Mouse (Mus musculus) limb, embryonic 14.5 days (tissue): ENCODE results near the gene Kat6b. TPM values are rescaled to one million over a fixed set of nuclear protein-coding genes. Genes with fewer than 3 reads are reported as not detected.

Source experiments
- ATAC-seq: fragments of 200-750 bp; cut with Nextera tagmentation; 2 replicates; pipeline ENCODE4 v1.8.0; 2017; ENCODE audit warnings: low read depth, moderate number of reproducible peaks, moderate TSS enrichment; ENCODE audit not compliant: low FRiP score
- DNase-seq: peaks from one replicate; pipeline ENCODE4 v3.0.0-alpha.2; 2015; ENCODE audit warnings: low spot score
- H3K27ac ChIP-seq: fragments of 300-500 bp; sonication (generic); replicated peaks from 2 replicates; pipeline ENCODE4 v1.5.1; 2014; ENCODE audit warnings: low read depth, mild to moderate bottlenecking, low read length, moderate library complexity, mixed read lengths
- H3K27me3 ChIP-seq: fragments of 300-500 bp; sonication (generic); 2 replicates; pipeline ENCODE4 v1.6.1; 2014; ENCODE audit warnings: low read length, mixed read lengths; ENCODE audit not compliant: control insufficient read depth, insufficient read depth
- H3K36me3 ChIP-seq: fragments of 300-500 bp; sonication (generic); 2 replicates; pipeline ENCODE4 v1.6.1; 2014; ENCODE audit warnings: mild to moderate bottlenecking, low read length, moderate library complexity, mixed read lengths; ENCODE audit not compliant: control insufficient read depth, insufficient read depth
- H3K4me1 ChIP-seq: fragments of 300-500 bp; sonication (generic); 2 replicates; pipeline ENCODE4 v1.6.1; 2014; ENCODE audit warnings: antibody characterized with exemption, low read length, mixed read lengths; ENCODE audit not compliant: control insufficient read depth, insufficient read depth
- H3K4me2 ChIP-seq: fragments of 300-500 bp; sonication (generic); replicated peaks from 2 replicates; pipeline ENCODE4 v1.6.1; 2014; ENCODE audit warnings: low read depth, mild to moderate bottlenecking, low read length, moderate library complexity; ENCODE audit not compliant: severe bottlenecking
- H3K4me3 ChIP-seq: fragments of 300-500 bp; sonication (generic); replicated peaks from 2 replicates; pipeline ENCODE4 v1.5.1; 2014; ENCODE audit warnings: low read length
- H3K9ac ChIP-seq: fragments of 300-500 bp; sonication (generic); 2 replicates; pipeline ENCODE4 v1.6.1; 2014; ENCODE audit warnings: mild to moderate bottlenecking, low read depth, low read length, moderate library complexity; ENCODE audit not compliant: severe bottlenecking
- H3K9me3 ChIP-seq: fragments of 300-500 bp; sonication (generic); 2 replicates; pipeline ENCODE4 v1.6.1; 2016; ENCODE audit warnings: low read length; ENCODE audit not compliant: control insufficient read depth
- POLR2A ChIP-seq: fragments of 200-500 bp; IDR thresholded peaks from 2 replicates; pipeline ENCODE4 v1.8.0; 2012; ENCODE audit warnings: inconsistent platforms, mild to moderate bottlenecking, moderate library complexity, borderline replicate concordance; ENCODE audit not compliant: insufficient read depth, insufficient read length; ENCODE audit errors: extremely low read depth
- WGBS: fragments of 180-500 bp; shearing (Covaris S2); extraction: QIAGEN DNeasy Blood & Tissue Kit; methylation state at CpG from one replicate; pipeline ENCODE4 v1.1.7; 2014; 5-methylcytosine and 5-hydroxymethylcytosine counted together
- polyA plus RNA-seq, 2 experiments: library from polyadenylated mRNA; depleted of rRNA in 1 of 2; stranded (reverse) in 1 of 2; unstranded in 1 of 2; fragments of >200 nt; fragmentation: Nextera tagmentation in 1 of 2; extraction: Ambion mirVana in 1 of 2; gene quantifications; 2 replicates each; pipeline versions ENCODE4 v1.2.1 to v1.2.3; 2012 to 2014

The Kat6b gene
- polyA plus RNA-seq, 2 experiments, result 26.0 to 35.5 TPM

DNA sequence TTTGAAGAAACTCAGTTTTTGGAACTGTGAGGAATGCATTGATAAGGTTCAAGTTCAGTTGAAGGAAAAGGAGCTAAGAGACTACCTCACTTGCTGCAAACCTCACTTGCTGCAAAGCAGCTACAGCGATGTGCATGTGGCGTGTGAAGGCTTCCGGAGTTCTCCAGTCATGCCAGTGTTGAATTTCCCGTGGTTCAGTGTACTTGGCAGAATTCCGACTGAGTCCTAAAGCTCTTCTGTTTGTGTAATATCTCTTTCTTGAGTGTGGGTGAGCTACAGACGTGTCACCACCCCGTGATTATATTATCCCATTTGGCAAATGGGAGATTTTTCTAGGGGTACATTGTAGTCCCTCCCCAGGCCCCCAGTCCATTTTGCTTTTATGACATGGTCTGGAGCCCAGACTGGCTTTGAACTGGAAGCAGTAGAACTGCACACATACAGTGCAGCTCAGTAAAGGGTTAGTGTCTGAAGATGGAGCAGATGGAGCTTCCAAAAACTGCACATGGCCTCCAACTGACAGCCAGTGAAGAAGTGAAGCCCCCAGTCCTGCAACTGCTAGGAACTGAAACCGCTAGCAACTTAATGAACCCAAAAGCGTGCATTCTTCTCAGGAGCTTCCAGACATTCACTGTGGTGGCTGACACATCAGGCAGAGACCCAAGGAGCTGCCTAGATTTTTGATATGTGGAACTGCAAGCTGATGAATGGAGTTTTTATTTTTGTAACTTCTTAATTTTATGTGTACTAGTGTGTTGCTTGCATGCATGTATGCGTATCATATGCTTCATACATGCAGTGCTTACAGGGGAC, 84.5 kb downstream of the Kat6b start:
- H3K9me3 ChIP-seq, result no peaks in the 10 kb centered on the region
- H3K4me1 ChIP-seq, result peaks cover 15% of the 10 kb centered on the region
- H3K36me3 ChIP-seq, result no peaks in the 10 kb centered on the region; the same call in 1 of the 2 replicates
- H3K27ac ChIP-seq, result no peak overlapping the region
- 78% methylated on average over 10 of the region's 10 CpGs for WGBS
- H3K9ac ChIP-seq, result no peak overlapping the region
- no peaks in the 10 kb centered on the region for H3K27me3 ChIP-seq
- no peak for TF ChIP-seq POLR2A
- DNase-seq (no peak), ATAC-seq (0 out of 2 replicates have a peak, but pooled peaks have one; percentile 19)
- H3K4me2 ChIP-seq, result no peak overlapping the region
- no peak overlapping the region for H3K4me3 ChIP-seq

- ATAC-seq, result no peak
Observed at GRCm38 (mm10) chr14:21567293-21567984, 86.2 kb downstream of the Kat6b start.

DNA sequence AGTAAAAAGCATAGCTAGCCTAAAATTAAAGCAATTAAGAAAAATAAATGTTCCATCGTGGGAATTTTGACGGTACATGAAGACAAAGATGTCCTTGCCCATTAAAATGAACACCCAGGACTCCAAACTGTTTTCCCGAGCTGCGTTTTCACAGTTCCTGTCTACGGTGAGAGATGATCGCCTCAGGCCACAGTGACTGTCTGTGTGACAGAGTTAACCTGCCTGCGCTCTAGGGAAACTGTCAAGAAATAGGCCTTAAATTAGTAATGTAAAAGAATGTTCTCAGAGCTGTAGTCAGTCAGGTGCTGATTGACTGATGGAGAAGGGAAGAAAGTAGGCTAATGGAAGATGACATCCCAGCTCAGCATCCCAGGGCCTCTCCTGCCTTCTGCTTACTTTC, 87.6 kb downstream of the Kat6b start:
- Histone ChIP-seq H3K9ac (no peak overlapping the region), H3K27me3 (no peaks in the 10 kb centered on the region), H3K4me1 (peaks cover 15% of the 10 kb centered on the region), H3K9me3 (no peaks in the 10 kb centered on the region), H3K4me2 (no peak overlapping the region), H3K27ac (no peak overlapping the region), H3K36me3 (no peaks in the 10 kb centered on the region; the same call in 1 of the 2 replicates), H3K4me3 (no peak overlapping the region)
- 74% methylated on average over 7 of the region's 7 CpGs for WGBS
- DNase-seq, result no peak
- TF ChIP-seq POLR2A, result no peak
- no peak for ATAC-seq

More at GRCm38 (mm10) chr14:21567293-21567984, 86.2 kb downstream of the Kat6b start:
- no peak for TF ChIP-seq POLR2A
- DNase-seq, result no peak
- WGBS, result 88% methylated on average over 7 of the region's 7 CpGs
- Histone ChIP-seq H3K27ac (no peak overlapping the region), H3K9me3 (no peaks in the 10 kb centered on the region), H3K9ac (no peak overlapping the region), H3K4me1 (peaks cover 15% of the 10 kb centered on the region), H3K27me3 (no peaks in the 10 kb centered on the region), H3K4me2 (no peak overlapping the region), H3K36me3 (no peaks in the 10 kb centered on the region; the same call in 1 of the 2 replicates), H3K4me3 (no peak overlapping the region)

DNA sequence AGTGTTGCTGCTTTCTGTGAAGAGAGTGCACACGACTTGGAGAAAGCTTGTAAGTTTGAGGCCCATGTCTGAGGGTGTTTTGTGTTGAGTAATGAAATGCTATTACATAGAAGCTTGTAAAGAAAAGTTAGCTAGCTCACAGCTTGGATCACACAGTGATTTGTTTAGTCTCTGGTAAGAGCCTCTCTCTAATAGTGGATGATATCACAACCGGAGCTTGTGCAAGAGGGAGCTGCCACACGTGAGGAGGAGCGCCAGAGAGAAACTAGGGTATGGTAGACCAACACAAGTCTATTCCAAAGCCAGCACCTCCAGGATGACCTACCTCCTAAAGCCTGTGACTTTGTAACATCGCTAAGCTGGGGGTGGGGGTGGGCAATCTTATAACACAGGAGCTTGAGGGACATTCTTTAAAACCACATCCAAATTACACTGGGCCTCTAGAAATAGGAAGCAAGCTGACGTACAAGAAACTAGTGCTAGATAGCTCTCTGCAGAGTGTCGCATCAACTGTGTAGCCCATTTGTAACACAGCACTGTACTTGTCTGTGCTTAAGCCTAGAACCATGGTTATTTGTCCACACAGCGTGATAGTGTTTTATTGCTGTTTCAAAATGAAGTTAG, 93.6 kb downstream of the Kat6b start:
- no peak for TF ChIP-seq POLR2A
- no peak overlapping the region for H3K9ac ChIP-seq
- WGBS, result 69% methylated on average over 8 of the region's 8 CpGs
- no peak overlapping the region for H3K4me2 ChIP-seq
- H3K36me3 ChIP-seq, result peaks cover 5% of the 10 kb centered on the region; the same call in 1 of the 2 replicates
- no peak overlapping the region for H3K4me3 ChIP-seq
- H3K27ac ChIP-seq, result no peak overlapping the region
- peaks cover 3% of the 10 kb centered on the region; the same call in 1 of the 2 replicates for H3K4me1 ChIP-seq
- no peak for ATAC-seq
- DNase-seq, result no peak
- H3K9me3 ChIP-seq, result no peaks in the 10 kb centered on the region
- H3K27me3 ChIP-seq, result no peaks in the 10 kb centered on the region

- no peak overlapping the region for H3K4me3 ChIP-seq
- H3K4me1 ChIP-seq, result peaks cover 14% of the 10 kb centered on the region
- H3K4me2 ChIP-seq, result no peak overlapping the region
- peaks cover 5% of the 10 kb centered on the region; the same call in 1 of the 2 replicates for H3K36me3 ChIP-seq
- TF ChIP-seq POLR2A, result no peak
- 40% methylated on average over 8 of the region's 8 CpGs for WGBS
- no peak overlapping the region for H3K9ac ChIP-seq
- DNase-seq, result no peak
- H3K27ac ChIP-seq, result no peak overlapping the region
- no peak for ATAC-seq
- no peaks in the 10 kb centered on the region for H3K9me3 ChIP-seq
- H3K27me3 ChIP-seq, result no peaks in the 10 kb centered on the region
Observed at GRCm38 (mm10) chr14:21576867-21577266, 95.6 kb downstream of the Kat6b start.
